Mouse (Mus musculus) v-Abl transformed pro-B cells (cell line): Measurements from ENCODE around the gene Defb5.
"Not testable (repeated sequence)": the region's sequence is repeated elsewhere in the genome, so short reads cannot be mapped to it uniquely, and the experiment has no call there.

Experiments
- in situ Hi-C, 2 experiments: fragments of 400-800 bp; cut with MboI; formaldehyde crosslinking; loops; one replicate each; pipeline ENCODE4 v1.15.1; 2025; ENCODE audit not compliant: unreplicated experiment in 2 of 2

The Defb5 gene

DNA sequence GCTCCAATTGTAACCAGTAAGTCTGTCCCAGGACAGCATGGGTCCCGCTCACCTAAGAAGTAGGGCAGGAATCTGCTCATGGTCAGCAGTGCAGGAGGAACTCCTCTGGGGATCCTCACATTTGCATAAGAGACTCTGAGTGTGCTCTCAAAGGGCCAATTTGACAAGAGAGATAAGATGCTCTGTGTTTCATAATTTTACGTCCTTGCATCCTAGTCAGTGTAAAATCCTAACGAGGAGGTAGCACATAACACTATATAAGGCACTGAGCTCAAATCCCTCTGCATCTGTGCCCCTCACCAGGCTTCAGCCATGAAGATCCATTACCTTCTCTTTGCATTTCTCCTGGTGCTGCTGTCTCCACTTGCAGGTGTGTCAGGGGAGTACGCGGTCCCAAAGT is at the start of gene Defb5:
TSS of gene Defb5 (plus strand) at position 301 of the 400 bp plus-strand sequence.
- in situ Hi-C loops: no loop called here

DNA sequence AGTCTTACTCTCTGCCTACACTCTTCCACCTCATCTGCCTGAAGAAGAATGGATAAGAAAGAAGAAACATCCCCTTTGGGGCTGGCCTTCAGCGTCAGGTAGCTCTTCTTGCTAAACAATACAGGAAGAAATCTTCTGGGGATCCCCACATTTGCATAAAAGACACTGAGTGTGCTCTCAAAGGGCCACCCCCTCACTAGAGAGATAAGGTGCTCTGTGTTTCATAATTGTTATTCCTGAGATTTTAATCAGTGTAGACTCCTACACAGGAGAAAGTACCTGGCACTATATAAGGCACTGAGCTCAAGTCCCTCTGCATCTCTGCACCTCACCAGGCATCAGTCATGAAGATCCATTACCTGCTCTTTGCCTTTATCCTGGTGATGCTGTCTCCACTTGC is 22.2 kb upstream of the Defb5 start, which contains the start of gene Defb6:
TSS of gene Defb6 (plus strand) at position 318 of the 400 bp plus-strand sequence.
- in situ Hi-C loops: no loop called here

DNA sequence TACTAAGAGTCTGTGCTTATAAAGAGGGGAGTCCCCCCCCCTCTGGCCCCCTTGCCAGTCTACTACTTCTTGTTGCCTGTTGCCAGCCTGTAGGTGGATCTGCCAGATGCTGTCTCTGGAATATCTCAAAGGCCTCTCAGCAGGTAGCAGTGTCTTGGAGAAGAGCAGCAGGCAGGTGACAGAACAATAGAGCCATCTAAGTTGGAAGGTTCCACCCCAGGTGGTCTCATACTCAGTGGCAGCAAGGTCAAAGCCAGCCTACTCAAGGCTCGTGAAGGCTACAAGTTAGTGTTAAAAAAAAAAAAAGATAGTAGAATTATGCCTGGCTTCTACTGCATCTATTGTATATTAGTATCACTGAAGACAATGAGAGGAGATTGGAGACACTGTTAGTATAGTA is 9.3 kb upstream of the Defb5 start:
- in situ Hi-C loops: no loop called here

DNA sequence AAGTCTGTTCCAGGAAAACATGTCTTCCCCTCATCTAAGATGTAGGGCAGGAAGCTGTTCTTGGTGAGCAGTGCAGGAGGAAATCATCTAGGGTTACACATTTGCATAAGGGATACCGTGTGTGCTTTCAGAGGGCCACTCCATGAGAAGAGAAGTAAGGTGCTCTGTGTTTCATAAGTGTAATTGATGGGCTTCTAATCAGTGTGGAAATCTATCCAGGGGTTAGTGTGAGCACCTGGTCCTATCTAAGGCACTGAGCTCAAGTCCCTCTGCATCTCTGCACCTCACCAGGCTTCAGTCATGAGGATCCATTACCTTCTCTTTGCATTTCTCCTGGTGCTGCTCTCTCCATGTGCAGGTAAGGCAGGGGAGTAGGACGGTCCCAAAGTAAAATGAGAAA is 7.8 kb upstream of the Defb5 start, which contains the start of gene Defb46:
TSS of gene Defb46 (plus strand) at position 301 of the 400 bp plus-strand sequence.
- in situ Hi-C loops: no loop called here

DNA sequence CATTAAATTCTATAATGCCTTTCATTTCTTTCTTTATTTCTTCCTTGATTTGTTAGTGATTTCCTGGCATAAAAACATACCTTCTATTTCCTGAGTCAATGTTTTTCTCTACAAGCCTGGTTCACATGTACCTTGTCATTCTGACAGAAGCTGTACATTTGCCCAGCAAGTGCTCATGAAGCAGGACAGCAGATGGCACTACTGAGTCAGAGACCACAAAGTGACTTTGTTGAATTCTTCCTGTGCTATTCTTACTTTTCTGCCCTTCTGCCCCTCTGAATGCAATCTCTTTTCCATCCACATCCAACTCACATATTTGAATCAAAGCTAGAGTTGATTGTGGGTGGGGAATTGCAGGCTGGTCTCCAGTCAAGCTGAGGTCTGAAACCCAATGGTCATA is 10.8 kb downstream of the Defb5 start:
- in situ Hi-C loops: no loop called here

DNA sequence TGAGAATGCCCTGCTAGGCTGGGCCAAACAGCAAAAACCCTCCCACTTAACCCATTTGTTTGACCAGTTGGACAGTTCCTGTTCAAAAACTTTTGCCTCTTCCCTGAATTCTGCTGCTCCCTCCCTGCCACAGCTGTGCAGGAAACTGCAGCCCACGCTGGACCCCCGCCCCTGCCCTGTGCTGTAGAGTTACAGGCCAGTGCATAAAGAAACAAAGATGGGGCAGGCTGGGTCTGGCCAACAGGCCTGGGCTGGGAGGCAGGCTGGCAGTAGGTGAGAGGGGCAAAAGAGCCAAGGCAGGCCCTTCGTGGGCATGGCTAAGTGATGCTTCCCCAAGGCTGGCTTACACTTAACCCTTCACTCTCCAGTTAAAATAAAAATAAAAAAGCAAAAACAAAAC is 12.3 kb downstream of the Defb5 start:
- in situ Hi-C loops: no loop called here

DNA sequence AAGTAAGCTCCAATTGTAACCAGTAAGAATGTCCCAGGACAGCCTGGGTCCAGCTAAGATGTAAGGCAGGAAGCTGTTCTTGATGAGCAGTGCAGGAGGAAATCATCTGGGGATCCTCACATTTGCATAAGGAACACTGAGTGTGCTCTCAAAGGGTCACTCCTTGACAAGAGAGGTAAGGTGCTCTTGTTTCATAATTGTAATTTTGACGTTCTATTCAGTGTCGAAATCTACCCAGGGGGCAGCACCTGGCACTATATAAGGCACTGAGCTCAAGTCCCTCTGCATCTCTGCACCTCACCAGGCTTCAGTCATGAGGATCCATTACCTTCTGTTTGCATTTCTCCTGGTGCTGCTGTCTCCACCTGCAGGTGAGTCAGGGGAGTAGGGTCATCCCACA is 45.7 kb downstream of the Defb5 start, which contains the start of gene Defb3:
TSS of gene Defb3 (plus strand) at position 301 of the 400 bp plus-strand sequence.
- in situ Hi-C loops: not testable (repeated sequence)

DNA sequence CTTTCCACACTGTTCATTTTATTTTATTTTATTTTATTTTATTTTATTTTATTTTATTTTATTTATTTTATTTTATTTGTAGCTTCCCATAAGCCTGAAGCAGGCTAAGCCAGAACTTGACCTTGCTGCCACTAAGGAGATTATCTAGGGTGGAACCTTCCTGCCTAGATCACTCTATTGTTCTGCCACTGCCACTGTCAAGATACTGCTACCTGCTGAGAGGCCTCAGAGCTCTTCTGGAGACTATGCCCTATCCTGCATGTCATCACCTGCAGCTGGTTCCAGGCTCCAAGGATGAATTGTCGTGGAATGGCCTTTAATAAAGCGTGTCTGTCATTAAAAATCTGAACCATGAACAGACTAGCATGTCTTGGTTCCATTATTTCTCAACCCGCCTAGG is 51.0 kb downstream of the Defb5 start:
- in situ Hi-C loops: not testable (repeated sequence)
